Mouse (Mus musculus) kidney, adult 2 months (tissue): ENCODE measurements around the gene 4930558K02Rik.

Experiments used
- CTCF ChIP-seq: fragments of 200-500 bp; conservative IDR thresholded peaks from 2 replicates; pipeline ENCODE4 v1.5.1; 2011; ENCODE audit warnings: low read depth, mild to moderate bottlenecking, control low read depth, low read length, moderate library complexity, mixed read lengths; ENCODE audit not compliant: insufficient read depth, insufficient read length
- POLR2A ChIP-seq: fragments of 200-500 bp; IDR thresholded peaks from one replicate; pipeline ENCODE4 v1.6.1; 2011; ENCODE audit warnings: low read depth, low read length, control low read depth

DNA sequence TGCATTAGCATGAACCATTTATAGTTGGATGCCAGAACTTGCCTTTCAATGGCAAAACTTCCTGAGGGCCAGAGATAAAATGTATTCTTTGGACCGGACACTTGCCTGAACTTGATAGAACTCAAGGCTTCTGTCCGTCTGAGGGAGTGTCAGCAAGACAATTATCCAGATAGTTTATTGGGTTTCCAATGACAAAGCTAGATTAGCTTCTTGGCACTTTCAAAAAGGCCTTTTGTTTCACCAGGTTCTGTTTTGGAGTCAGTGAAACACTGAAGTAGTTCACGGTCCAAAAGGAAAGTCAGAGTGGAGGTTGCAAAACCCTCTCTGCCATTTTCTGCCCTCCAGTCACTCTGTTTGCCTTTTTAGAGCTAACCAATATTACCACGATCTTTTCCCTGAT, 48.1 kb downstream of the 4930558K02Rik start:
- TF ChIP-seq CTCF (no peak), POLR2A (no peak)
